Mouse (Mus musculus): ENCODE data around the gene Fbxo40. TPM values are rescaled to one million over a fixed set of nuclear protein-coding genes. Genes with fewer than 3 reads are reported as not detected.

Fbxo40 gene
- total RNA-seq, 4 experiments from 2014 or later: 220 to 269 (median 244) TPM

DNA sequence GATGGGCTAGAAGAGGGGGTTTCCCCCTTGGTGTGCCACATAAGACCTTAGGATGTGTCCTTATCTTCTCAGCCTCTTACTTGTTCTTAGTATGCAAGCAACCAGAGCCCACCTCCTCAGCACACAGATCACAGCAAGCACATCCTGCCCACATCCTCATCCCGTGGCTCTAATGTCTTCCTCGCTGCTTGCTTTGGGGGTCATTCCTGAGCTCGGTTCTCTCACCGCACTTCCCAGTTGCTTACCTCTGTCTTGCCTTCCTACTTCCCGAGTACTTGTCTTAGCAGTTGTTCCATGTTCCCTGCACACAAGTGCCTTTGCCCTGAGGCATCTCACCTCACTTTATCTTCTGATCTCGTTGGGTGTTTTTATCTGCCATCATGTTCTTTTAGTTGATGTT, 68.3 kb downstream of the Fbxo40 start:
- DNase-seq (ENCODE audit: low spot score): no peak

DNA sequence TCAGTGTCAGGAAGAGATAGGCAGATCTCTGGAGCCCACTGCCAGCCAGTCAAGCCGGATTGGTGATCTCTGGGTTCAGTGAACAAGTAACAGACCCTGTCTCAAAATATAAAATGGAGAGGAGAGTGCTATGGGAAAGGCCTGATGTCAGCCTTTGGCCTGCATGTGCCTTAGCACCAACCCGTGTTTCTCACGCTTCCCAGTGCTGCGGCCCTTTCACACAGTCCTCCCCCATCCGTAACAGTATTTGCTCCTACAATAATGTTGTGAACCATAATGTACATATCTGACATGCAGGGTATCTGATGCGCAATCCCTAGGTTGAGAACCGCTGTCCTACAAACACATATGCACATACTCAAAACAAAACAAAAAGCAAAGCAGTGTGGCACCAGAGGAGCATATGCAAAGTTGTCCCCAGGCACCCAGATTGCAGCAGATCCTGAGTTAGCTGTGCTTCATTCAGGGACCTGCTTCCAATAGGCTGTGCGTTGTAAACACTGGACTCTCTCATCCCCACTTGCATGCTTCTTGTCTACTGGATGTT, 69.1 kb downstream of the Fbxo40 start:
- DNase-seq (ENCODE audit: low spot score): no peak

DNA sequence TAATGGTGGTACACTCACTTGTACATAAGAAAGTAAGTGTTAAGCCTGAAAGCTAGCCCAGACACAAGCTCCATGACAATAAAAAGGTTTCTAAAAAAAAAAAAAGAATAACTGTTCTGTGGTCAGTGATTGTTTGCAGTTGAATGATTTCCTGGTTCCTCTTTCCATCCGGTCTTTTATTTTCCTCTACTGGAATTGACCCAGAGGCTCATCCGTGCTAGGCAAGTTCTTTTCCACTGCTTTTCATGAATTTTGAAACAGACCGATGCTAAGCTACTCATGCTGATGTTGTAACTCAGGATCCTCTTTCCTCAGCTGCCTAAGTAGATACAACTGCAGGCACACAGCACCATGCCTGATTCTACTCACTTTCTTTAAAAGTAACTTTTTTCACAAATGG, 69.9 kb downstream of the Fbxo40 start:
- DNase-seq (ENCODE audit: low spot score): no peak

DNA sequence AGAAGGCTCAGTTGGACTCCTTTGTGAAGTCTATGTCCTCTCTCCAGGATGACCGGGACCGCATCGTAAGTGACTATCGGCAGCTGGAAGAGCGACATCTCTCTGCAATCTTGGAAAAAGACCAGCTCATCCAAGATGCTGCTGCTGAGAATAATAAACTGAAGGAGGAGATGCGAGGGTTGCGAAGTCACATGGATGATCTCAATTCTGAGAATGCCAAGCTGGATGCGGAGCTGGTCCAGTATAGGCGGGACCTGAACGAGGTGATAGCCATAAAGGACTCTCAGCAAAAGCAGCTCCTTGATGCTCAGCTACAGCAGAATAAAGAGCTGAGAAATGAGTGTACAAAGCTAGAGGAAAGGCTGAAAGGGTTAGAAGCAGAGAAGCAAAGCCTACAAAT, 71.8 kb downstream of the Fbxo40 start:
- DNase-seq (ENCODE audit: low spot score): no peak

DNA sequence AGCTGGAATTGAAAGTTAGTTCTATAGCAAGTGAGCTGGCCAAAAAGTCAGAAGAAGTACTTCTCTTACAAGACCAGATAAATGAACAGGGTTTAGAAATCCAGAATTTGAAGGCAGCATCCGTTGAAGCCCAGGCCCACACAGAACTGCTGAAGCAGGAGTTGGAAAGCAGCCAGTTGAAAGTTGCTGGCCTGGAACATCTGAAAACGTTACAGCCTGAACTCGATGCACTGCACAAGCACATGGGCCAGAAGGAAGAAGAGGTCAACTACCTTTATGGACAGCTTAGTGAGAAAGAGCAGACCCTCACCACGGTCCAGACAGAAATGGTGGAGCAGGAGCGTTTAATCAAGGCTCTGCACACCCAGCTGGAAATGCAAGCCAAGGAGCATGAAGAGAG, 76.1 kb downstream of the Fbxo40 start:
- DNase-seq (ENCODE audit: low spot score): no peak

Other genes starting within 250 kb of the Fbxo40 start
- gene Slc15a2, start 205.5 kb downstream of the Fbxo40 start, total RNA-seq (2022): 1 to 10 TPM; 2.1 to 3.9 (median 3.4) TPM
- 10 to 100 TPM; 13.6 to 18.0 (median 16.8) TPM for gene Iqcb1, start 162.1 kb downstream of the Fbxo40 start, total RNA-seq (2022)
- 1 to 10 TPM; 1.2 to 1.9 (median 1.6) TPM for gene Eaf2, start 115.5 kb downstream of the Fbxo40 start, total RNA-seq (2022)
- 10 to 100 TPM; 49.8 to 60.7 (median 53.2) TPM for gene Golgb1, start 115.3 kb downstream of the Fbxo40 start, total RNA-seq (2022)
- gene Hcls1, start 55.5 kb downstream of the Fbxo40 start, total RNA-seq (2022): 1 to 10 TPM; 4.9 to 9.0 (median 7.1) TPM
- 1 to 10 TPM; 5.0 to 9.5 (median 6.7) TPM for gene Polq, start 21.3 kb upstream of the Fbxo40 start, total RNA-seq (2022)